Mouse (Mus musculus): ENCODE results near the gene Uba52.

The Uba52 gene

DNA sequence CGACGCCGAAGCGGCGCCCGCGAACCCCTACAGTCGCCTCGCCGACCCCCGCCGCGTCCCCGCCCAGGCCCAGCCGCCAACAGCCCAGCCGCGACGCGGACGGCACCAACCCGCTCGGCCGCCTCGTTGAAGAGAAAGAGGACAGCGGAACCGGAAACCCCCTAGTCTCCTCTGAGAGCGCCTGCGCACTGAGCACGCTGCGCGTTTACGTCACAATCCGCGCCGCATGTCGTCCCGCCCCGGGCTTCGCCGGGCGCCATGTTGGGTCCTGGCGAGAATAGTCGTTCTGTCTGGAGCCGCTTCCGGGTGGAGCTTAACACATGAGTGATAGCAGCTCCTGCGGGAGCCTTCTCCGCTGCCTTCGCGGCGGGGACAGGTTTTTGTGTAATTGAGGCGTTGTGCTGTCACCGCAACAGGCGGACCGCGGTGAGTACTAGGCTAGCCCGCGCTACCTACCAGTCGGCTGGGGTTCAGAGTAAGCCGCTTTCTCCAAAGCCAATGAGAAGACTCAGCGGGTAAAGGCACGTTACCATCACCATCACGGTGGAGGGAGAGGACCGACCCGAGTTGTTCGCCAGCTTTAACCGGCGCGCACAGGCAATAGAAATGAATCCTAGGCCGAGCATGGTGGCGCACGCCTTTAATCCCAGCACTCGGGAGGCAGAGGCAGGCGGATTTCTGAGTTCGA is at the start of gene Uba52:
Uba52 (minus strand) TSS at position 574 of the 688 bp plus-strand sequence.
- peak; percentile 97 for DNase-seq

DNA sequence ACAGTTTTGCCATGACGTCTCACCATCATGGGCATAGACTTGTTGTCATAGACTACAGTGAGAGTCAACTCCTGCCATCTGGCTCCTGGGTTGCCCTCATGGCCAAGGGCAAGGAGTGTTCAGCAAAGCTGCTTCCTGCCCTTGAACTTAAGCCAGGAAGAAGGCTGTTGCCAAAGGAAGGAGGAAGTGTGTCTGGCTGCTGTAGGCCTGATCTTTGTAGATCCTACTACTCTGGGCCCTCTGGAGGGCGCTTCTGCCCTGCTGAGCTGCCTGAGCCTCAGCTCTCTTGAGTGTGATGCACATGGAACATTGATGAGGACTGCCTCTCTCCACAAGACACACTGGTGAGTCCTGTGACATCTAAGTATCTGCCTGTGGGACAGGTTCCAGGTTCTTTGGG is 49.5 kb upstream of the Uba52 start:
- peak; percentile 71 for DNase-seq

DNA sequence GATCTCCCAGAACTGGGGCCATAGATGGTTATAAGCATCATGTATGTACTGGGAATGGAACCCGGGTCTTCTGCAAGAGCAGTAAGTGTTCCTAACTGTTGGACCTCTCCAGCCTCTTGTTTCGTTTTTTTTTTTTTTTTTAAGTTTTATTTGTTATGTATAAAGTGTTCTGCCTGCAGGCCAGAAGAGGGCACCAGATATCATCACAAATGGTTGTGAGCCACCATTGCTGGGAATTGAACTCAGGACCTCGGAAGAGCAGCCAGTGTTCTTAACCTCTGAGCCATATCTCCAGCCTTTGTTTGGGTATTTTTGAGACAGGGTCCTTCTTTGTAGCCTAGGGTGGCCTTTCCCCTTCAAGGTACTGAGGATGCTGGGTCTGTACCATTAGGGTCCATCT is 48.4 kb upstream of the Uba52 start:
- no peak for DNase-seq

DNA sequence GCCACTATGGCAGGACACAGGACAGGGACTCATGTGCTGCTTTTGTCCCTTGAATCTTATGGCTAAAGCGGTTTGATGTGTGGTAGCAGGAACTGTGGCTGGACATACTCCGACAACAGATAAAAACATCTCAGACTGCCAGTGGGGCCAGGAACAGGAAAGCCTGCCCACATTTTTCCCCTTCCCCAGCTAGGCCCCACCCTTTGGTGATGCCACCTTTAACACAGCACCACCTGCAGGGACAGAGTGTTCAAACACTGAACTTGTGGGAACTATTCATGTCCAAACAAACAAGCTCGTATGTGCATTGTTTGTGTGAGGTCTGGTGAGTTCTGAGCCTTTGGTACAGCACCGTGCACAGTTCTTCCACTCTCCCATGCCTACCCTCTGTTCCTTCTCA is 47.7 kb upstream of the Uba52 start:
- no peak for DNase-seq

DNA sequence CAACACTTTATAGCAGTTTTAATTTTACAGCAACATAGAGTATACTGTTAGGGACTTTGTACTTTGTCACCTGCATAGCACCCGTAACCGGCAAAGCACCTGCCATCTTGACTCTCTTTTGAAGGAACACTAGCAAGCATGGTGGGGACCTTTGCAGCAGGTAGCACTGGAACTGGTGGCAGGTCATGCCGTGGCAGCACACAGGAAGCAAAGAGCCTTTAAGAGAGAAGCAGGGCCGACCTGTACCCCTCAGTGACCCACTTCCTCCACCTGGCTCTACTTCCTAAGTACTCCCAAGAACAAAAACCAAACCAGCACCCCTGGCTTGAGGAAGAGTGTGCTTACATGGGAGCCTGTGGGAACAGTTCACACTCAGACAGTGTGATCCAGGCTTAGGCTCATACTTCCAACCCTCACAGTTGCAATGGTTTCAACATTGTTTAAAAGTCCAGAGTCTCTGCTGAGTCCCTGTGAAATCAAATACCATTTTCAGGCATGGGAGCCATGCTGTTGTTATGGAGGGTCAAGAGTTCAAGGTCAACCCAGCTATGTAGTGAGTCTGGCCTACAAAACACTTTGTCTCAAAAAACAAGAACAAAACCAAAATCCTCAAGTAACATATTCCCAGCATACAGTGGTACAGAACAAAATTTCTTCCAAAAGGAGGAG is 44.6 kb upstream of the Uba52 start:
- no peak for DNase-seq

DNA sequence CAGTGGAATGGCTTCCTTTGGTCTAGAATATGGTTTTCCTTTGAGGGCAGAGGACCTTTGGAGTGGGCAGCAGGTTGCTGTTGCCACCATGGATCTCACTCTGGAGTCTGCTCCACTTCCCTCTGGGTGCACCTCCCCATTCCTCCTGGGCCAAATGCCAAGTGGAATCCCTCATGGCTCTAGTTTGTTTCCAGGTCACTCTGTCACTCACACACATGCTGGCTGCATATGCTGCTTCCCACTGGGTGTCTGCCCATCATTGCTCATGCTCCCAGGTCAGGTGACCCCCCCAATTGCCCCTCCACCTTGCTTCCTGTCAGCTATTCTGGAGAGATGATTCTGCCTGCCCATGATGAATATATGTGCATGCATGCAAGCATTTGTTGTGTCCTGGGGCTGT is 43.1 kb upstream of the Uba52 start:
- DNase-seq: peak; percentile 66

DNA sequence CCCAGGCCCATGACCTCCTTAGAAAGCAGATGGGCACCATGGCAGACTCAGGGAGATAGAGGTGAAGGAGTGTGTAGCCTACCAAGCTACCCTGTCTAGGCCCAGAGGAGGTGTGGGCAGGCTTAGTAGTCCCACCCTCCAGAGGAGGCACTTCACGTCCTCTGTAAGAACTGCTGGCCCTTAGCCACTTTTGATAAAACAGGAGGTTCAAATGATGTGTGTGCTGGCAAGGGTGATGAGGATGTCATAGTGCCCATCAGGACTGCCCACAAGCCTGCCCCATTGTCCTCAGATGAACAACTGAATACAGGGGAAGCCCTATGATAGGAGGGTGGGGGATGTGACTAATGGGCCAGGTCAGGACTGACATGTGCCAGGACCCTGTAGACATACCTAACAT is 42.2 kb upstream of the Uba52 start:
- no peak for DNase-seq

DNA sequence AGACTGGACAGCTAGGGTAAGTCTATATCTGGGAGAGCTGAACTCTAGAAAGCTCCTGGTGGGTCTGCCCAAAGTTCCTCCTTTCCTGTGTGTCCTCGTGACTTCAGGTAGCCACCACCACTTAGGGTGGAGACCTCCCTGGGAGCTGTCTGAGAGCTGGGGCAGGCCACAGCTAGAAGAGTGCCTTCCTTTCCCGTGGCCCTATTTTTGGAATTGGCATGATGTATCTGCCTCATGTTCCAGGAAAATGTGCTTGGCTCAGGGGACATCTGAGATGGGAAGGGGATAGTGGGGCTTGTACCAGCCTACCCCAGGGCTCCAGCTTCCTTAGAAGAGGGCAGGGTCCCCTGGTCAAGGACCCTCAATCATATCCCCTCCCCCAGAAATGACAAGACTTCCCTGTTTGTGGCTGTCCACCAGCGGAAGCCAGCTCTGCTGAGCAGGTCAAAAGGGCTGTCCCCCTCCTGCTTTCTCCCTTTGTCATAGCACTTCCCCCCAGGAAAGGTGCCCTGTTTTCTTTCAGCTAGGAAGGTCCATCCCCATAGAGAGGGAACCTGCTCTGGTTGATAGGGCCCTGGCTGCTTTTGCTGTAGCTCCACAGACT is 41.1 kb upstream of the Uba52 start:
- DNase-seq: no peak

DNA sequence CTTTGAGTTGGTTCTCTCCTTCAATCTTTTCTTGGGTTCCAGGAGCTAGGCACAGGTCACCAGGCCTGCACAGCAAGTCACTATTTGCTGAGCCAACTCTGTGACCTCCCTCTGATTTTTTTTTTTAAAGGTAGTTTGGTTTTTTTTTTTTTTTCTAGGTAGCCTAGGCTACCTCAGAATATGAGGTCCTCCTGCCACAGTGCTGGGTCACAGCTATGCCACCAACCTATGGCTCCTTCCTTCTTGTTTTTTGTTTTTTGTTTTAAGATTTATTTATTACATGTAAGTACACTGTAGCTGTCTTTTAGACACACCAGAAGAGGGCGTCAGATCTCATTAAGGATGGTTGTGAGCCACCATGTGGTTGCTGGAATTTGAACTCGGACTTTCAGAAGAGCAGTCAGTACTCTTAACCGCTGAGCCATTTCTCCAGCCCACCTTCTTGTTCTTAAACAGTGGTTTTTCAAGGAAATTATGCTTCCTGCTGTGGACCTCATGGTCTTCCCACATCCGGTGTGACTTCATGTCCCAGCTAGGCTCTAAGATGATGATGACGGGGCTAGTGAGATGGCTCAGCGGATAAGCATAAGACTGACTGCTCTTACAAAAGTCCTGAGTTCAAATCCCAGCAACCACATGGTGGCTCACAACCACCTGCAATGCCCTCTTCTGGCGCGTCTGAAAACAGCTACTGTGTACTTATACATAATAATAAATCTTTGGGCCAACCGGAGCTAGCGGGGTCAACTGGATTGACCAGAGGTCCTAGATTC is 39.0 kb upstream of the Uba52 start:
- no peak for DNase-seq

DNA sequence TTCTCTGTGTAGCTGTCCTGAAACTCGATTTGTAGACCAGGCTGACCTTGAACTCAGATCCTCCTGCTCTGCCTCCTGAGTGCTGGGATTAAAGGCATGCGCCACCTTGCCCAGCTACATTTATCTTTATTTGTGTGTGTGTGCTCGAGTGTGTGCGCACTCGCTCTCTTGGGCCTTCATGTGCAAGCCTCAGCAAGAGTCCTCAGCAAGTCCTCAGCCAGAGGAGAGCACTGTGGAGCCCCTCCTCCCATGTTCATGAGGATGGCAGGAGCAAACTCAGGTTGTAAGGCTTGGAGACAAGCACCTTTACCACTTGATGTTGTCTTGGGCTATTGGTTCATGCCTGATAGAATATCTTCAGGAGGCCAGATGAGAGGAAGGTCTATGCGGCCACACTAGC is 37.2 kb upstream of the Uba52 start:
- DNase-seq: no peak

DNA sequence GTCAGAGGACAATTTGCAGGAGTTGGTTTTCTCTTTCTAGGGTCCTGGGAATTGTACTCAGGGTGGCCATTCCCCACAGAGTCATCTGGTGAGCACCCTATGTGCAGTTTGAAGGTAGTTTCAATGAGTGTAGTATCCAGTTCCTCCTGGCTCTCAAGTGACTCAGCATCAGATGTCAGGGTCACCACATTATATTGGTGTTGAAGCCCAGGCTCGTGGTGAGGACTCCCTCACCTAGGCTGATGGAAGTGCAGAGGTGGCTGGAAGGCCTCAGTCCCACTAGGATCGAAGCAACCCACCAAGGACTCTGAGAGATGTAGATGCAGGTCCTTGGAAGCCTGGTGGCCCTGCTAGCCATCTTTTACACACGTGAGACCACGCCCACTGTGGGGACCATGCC is 35.8 kb upstream of the Uba52 start:
- DNase-seq: no peak

DNA sequence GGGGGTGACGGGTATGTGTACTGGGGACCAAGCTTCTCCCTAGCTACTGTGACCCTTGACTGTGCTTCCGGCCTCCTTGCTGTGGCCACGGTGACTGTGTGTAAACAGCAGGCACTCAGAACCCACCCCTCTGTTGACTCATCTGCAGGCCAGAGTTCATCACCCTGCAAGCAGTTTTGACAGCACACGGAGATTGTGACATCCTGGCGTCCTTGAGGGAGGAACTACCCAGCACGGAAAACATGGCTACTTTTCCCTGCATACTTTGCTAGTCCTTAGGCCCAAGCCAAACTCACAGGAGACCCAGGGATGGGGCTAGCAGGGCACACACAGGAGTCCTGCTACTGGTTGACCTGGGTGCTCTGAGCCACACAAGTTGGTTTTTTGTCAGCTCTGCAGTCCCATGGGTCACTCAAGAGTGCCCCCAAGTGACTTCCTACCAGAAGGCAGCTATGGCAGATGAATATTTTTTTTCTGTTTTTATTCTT is 33.6 kb upstream of the Uba52 start:
- DNase-seq: peak; percentile 51

DNA sequence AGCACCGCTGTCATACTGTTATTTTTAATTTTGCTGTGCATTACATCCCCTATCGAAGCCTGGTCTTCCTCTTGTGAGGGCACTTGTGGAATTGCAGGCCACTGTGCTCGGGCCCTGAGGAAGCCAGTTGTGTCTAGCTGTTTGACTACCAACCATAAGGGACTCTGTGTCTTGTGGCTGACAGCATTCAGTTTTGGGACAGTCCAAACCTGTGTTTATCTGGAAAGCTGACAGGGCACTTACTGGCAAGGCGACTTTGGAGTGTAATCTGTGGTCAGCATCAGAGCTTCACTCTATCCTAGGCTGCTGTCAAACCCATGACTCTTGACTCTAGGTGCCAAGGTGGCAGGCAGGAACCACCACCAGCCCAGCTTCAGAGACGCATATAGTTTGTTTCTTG is 30.5 kb upstream of the Uba52 start:
- DNase-seq: no peak

DNA sequence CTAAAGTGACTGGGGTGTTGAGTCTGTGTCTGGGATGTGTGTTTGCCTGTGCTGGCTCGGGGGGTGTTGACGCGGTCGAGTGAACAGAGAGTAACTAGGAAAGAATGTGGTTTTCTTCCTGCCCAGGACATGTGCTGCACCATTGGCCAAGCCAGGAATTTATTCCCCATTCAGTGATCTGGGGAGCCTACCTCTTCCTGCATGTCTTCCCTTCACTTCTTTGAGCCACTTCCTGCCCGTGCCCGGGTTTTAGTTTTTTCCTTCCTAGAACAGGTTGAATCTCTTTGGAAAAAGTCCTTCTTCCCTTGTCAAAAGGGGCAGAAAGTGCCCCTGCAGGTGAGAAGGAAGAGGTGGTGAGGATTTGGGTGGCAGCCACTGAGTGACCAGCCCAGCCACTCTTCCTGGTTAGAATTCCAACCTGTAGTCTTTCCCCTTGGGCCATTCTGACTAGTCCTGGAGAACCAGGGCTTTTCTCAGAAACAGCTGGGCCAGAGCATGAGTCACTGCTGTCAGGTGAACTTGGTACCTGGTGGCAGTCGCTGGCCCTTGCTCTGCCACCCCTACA is 30.0 kb upstream of the Uba52 start:
- peak; percentile 63 for DNase-seq

DNA sequence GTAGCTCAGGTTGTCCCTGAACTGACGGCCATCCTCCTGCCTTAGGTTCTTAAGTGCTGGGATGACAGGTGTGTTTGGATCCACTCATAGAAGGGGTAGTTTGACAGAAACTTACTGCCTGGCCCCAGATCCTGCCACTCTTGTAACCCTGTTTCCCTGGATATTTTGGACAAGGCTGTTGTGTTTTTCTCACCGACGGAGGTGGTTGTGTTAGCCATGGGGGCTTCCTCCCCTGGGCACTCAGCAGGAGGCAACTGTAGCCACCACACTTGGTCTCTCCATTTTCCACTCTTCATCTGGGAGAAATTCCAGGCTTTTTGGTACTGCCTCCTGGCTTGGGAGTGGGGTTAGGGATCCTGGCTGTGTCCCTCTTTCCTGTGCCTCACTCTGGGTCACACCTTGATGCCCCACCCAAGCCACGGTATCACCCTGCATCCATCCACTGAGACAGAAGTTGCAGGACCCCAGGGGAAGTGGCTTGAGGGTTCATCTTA is 29.5 kb upstream of the Uba52 start:
- DNase-seq: no peak

DNA sequence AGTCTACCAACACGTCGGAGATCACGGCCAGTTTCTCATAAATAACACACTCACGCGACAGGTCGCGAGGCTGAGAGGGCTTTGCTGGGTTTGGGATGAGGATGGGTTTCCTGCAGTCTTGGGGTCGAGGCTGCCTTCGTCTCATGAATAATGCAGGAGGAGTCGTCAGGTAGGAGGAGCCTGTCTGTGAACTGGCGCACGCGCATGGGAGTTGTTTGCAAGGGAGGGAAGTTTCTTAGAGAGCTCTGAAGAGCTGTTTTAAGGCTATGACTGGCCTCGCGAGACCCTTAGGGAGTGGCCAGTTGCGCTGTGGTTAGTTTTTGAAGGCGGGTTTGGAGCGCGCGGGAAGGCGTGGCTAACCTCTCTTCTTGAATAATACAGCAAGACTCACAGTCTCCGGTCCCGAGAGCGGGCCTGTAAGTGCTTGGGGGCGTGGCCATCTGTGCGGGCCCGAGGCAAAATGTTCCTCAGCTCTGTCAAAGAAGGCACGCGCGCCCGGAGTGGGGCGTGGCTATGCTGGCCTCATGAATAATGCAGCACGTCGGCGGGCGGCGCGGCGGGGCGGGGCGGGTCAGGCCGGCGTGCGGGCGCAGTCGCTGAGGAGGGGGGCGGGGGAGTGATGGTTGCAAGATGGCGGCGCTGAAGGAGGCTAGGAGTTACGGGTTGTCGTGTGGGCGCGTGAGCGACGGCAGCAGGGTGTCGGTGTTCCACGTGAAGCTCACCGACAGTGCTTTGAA is 28.6 kb upstream of the Uba52 start, which contains the start of gene Ell:
Ell (plus strand) TSS at position 381 of the 737 bp plus-strand sequence.
- DNase-seq: peak; percentile 100

DNA sequence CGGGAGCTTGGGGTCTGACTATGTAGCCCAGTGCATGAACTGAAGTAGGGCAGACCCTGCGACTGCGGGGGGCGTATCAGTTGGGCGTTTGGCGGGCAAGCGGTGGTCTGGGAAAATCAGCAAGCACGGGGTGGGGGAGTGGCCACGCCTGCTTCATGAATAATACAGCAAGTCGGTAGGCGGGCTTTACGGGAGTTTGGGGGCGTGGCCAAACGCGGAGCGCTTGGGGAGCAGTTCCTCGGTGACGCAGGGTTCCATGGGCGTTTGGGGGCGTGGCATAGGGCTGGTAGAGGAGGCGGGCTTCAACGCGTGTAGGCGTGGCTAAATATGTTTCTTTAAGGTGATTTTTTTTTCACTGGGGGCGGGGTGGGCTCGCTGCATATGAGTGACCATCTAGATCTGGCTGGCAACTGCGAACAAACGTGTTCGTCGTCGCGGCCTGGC is 28.1 kb upstream of the Uba52 start:
- DNase-seq: peak; percentile 99

DNA sequence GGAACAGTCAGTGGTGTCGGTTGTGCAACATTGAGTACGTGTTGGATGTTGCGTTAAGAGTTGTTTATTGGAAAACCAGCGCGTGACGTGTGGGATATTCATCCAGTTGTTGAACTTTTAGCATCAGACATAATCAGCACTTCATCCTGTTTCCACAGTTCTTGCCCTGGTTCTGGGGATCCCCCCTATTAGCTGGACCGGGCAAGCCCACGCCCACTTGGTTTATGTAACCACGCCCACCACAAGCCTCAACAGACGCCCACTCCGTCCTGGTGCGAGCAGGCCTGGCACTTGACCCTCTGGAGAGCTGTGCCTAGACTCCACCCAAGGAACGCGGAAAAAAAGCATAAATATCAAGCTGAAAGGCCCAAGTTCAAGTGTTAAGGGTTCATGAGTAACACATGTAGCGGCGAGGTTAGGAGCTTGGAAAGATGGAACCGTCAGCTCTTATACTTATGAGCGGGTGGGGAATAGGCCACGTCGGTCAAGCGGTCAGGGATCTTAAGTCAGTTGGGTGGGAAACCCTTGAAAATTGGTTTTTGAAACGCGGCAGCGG is 27.5 kb upstream of the Uba52 start:
- peak; percentile 79 for DNase-seq

DNA sequence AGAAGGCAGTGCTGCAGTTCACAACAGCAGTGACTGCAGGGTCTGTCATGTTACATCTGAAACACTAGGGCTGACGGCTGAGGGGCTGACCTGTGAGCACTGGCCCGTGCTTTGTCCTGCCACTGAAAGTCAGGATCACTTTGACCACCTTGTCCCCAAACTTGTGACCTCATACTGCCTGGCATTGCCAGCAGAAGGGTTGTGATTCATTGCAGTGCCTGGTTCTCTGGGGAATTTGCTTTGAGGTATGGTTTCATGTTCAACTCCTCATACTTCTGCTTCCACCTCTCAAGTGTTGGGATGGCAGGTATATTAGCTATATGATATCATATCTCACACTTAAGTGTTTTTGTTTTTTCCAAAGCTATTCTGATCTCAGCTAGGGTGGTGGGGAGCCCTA is 25.1 kb upstream of the Uba52 start:
- no peak for DNase-seq

DNA sequence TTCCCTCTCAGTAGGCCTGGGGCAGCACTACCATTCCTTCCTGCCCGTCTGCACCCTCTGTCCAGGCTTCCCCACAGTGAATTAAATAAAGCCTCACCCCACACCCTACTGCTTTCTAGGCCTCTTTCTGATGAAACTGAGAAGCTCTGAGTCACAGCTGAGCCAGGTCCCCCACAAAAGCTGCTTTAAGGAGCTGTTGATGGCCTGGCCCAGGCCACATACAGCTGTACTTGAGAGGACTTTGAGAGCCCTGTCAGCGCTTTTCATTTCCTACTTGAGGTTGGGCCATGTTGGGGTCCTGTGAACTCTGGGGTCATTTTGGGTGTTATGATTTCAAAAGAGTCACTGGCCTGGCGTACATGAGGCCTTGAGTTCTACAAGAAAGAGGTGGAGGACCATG is 24.6 kb upstream of the Uba52 start:
- no peak for DNase-seq

DNA sequence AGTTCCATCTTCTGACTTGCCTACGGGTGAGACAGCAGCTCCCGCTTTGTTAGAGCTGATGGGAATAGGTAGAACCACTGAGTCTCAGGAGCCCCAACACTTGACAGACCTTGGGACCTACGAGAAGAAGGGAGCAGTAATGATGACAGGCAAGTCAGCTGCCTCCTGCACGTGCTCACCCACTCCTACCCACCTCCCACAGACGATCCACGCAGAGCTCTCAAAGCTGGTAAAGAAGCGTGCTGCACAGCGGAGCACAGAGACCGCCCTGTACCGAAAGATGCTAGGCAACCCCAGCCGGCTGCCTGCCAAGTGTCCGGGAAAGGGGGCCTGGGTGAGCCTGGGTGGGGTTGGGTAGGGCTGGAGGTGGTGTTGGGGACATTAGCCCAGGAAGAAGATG is 23.7 kb upstream of the Uba52 start:
- no peak for DNase-seq

DNA sequence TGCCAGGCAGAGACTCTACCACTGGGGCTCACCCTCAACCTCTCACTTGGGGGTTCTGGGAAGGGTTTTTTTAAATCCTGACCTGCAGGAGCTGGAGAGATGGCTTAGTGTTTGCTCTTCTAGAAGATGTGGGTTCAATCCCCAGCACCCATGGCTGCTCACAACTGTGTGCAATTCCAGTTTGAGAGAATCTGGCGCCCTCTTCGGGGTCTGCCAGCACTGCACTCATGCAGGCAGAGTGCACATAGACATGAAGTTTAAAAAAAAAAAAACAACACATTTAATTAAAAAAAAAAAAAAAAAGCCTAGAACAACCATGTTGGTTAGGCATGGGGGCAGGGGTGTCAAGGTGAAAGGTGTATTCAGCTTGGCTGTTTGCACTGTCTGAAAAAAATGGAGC is 19.7 kb upstream of the Uba52 start:
- no peak for DNase-seq

All from kidney, adult 11 months (tissue).